Mouse (Mus musculus) frontal cortex, postnatal 14 days (tissue): ENCODE results near the gene Pqlc3.

ENCODE experiments used
- DNase-seq, 2 experiments: peaks; one replicate each; pipeline ENCODE4 v3.0.0; 2022; ENCODE audit warnings: low spot score in 2 of 2

Gene Pqlc3

DNA sequence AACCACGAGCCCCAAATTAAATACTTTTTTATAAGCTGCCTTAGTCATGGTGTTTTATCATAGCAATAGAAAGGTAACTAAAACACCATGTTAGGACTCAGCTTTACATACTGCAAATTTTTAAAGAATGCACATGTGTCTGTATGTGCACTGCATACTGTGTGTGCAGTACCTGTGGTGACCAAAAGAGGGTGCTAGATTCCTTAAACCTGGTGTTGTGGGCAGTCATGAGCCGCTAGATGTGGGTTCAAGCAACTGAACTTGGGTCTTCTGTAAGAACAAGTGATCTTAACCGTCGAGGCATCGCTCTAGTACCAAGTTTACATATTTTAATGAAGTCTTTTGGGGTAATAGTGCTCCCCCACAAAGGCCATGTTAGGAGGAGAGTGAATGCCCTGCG lies 9.3 kb upstream of the Pqlc3 start:
- DNase-seq, result no peak

DNA sequence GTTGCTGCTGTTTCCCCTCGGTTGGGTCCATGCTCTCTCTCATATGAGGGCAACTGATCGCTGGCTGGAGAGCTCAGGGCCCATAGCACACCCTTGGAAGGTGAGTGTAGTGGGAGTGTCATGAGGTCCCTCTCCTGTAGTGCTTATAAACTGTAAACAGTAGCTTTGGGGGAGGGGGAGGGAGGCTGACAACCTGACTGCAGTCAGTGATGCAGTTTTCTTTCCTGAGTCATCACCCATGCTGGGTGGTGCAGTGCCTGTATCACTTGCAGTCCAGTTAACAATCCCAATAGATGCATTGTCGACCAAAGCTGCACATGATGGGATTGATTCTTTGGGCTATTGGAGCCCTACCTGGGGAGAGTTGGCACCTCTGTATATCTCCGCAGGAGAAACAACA lies 1.0 kb upstream of the Pqlc3 start:
- DNase-seq, result no peak

DNA sequence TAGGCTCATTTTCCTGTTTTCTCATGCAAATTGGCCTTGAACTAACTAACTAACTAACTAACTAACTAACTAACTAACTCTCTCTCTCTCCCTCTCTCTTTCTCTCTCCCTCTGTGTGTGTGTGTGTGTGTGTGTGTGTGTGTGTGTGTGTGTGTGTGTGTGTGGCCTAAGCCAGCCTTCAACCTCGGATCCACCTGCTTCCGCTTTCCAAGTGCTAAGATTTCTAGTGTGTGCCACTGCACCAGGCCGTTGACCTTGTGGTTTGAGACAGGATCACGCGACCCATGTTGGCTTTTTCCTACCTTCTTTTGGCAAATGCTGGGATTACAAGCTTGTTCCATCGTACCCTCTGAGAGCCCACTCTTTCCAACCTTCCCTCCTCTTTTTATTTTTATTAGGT lies 420 bp upstream of the Pqlc3 start:
- no peak for DNase-seq

DNA sequence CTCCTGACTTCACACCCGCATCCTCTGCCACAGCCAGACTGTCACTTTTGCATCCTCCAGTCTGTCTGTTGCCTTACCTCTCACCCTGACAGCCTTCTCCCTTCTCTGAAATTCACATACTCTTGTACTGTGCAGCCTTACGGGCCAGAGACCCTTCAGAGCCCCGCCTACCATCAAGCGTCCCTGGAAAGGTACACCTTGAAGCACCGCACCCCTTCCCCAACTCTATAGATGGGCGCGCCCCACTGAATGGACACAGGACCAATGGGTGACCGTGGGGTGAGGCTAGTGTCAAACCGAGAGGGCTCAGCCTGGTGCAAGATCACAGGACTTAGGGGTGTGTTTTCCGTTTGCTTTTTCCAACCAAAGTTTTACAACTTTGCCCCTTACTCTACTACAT lies 1.1 kb downstream of the Pqlc3 start:
- DNase-seq, result no peak

DNA sequence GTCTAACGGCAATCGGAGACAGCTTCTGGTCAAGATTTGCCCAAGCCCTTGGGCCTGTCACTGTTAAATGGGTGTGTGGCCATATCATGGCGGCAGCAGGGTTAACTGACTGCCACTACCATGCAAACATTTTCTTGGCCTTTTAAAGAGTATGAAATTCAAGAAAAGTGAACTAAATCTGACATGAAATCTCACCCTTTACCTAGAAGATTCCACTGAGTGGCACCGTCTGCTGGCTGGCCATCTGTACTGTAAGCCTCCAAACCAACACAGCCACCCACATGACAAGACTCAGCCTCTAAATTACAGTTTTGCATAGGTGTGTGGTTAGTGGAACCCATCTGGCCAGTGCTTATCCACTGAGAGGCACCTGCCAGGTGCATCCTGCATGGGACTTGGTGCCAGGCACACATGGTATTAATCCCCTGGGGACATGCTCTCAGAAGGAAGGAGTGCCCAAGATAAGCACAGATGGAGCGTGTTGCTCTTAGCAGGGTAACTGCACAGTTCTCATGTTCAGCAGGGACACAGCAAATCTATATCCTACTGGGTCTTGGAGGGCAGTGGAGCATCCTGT lies 3.2 kb downstream of the Pqlc3 start:
- DNase-seq, result no peak

DNA sequence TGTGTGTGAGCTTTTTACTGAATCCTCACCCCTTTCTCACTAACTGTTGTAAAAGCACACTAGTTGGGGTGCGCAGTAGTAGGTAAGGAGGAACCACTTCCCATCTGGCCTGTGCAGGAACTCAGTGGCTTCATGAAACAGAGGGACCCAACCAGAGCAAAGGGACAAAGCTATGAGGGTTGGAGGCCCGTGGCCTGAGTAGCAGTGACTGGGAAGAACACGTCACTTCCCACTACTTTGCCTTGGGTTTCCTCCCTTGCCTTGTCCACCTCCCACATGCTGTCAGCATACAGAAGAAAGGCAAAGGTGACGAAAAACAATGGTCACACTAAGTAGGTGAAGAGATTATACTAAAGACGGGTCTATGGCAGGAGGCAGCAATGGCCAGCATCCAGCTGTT lies 3.9 kb downstream of the Pqlc3 start:
- DNase-seq, result no peak

DNA sequence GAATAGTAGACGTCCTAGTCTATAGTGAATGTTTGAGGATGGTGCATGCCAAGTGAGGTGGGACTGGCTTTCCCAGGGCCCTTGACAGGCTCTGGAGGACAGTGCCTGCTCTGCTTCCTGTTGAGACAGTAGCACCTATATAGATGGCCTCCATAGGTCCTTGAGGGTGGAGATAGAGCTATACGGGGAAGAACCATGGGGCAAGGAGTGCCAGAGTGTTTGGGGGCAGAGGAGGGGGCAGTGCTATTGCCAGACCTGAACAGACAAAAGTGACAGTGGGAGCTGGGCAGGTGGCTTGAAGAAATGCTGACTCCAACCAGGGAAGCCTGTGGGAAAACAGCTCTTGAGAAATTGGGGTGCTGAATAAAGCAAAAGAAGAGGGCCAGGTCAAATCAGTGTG lies 5.9 kb downstream of the Pqlc3 start:
- no peak for DNase-seq

DNA sequence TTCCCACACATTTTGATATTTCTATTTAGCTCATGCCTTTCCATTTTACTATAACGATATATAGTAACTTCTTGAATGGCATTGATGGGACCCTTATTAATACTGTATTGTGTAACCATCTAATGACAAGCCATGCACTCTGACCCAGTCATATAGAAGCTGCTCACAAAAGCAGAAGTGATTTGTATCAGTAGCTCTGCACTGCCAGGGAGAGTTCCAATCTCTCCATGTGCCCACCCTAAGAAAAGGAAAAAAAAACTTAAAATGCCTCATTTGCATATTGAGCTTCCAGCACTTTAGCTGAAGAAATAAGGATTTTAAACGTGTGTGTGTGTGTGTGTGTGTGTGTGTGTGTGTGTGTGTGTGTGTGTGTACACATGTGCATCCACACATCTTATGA lies 7.9 kb downstream of the Pqlc3 start:
- DNase-seq, result no peak

DNA sequence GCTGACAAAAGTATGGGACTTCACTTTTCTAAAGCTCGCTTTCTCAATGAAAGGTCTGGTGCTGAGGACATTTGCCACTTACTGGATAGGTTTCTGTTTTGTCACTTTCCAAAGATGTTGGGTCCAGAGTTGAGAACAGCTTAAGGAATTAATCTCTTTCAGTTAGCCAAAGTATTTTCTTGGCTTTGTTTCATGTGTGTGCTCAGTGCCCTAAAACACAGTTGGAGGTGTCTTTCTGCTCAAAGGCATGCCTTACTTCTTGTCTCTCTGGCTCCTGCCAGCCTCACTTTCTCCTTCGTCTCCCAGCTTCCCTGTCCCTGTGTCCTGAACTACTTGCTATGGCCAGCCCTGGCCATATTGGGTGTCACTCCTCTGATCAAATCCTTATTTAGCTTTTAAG lies 8.8 kb downstream of the Pqlc3 start:
- DNase-seq, result no peak

DNA sequence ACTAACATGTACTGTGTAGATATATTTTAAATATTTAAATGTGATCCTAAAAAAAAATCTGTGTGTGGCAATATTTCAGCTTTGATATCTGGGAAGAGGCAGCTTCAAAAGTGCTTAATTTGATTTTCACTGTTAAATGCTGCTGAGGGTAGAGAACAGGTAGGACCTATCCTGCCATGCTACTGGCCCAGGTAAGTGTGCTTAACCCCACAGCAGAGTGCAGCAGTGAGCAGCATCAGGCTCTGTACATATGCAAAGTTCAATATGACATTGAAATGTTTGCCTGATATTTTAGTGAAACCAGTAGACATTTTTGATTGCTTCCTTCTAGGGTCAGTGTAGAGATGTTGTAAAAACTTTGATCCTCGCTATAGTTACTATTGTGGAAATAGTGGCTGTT lies 14.4 kb downstream of the Pqlc3 start:
- no peak for DNase-seq

DNA sequence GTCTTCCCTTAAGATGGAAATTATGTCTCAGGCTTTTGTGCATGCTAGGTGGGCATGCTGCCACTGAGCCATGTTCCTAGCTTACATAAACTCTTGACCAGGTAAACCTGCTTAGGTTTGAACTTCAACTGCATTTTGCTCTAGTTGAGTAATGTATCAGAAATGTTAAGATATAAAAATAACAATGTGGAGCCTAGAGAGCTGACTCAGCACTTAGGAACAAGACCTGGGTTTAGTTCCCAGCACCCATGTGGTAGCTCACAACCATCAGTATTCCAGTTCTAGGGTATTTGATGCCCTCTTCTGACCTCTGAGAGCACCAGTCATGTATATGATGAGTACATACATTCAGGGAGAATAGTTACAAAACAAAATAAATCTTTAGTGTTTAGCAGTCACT lies 23.1 kb downstream of the Pqlc3 start:
- DNase-seq, result no peak

DNA sequence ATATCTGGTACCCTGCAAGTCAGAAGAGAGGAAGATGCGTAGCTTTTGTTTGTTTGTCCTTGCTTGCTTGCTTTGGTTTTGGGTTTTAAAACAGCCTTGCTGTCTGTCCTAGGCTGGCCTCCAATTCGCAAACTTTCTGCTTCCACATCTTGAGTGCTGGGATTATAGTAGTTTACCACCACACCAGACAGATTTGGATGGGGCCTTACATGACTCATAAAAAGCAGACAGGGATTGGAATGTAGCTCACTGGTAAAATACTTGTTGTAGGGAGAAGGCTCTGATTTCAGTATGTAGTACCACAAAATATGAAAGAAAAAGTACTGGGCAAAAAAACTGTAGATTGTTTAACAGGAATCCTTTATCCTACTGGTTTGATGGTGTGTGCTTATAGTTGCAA lies 33.4 kb downstream of the Pqlc3 start:
- DNase-seq, result no peak

DNA sequence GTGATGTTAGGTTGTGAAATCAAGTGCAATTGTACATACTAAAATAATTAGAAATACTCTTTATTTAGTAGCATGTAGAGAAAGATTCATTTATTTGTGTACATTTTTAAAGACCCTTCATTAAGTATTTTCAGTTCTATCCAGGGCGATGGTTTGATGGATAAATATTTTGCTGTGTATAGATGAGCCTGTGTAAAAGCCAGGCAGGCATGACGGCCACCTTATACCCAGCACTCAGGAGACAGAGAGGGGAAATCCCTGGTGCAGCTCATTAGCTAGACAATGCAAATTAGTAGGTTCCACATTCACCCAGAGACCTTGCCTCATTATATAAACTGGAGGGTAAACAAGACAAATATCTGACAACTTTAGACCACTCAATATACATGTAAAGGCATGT lies 36.9 kb downstream of the Pqlc3 start:
- DNase-seq, result no peak

DNA sequence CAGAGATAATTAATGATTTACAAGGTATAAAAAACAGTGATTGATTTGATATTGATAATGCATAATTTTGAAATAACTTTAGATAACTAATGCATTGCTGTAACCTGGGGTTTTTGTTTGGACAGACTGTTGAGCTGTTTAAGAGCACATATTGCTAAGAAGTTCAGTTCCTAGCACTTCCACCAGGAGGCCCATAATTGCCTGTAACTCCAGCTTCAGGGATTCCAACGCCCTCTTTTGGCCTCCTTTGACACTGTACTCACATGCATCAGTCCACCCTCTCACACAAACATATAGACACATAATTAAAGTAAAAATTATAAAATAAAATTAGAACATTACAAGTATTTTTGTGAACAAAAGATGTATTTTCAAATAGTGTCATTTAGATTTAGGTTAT lies 41.4 kb downstream of the Pqlc3 start:
- no peak for DNase-seq

DNA sequence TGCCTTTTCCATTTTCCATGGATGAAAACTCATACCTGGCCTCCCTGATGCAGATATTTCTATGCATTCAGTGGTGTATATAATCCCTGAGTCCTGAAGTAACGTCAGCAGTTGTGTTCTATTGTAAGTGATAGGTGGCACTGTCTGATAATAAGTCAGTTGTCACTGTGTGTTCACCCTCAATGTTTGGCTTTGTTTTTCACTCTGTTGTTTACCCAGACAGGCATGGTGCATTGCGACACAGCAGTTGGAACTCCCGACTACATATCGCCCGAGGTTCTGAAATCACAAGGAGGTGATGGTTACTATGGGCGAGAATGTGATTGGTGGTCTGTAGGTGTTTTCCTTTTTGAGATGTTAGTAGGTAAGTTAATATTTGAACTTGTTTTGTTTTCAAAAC lies 52.0 kb downstream of the Pqlc3 start:
- DNase-seq, result no peak

DNA sequence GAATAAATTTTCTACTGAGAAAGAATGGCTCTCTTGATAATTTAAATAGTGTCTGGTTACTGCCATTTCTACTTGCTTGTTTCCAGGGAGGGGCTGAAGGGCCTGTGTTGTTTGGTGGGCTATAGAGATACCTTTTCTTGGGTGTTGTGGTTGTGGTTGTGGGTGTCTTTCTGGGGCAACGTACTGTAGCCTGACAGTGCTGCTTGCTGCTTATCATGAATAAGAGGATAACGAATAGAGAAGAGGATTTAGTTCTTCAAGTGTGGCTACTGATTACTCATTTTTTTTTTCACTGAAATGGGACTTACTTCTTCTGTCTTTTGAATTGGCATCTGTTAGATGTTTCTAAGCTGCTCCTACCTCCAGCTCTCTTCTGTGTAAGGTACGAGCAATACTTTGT lies 58.2 kb downstream of the Pqlc3 start:
- no peak for DNase-seq
